Mouse (Mus musculus): ENCODE results near the gene Olfr575.

Olfr575 gene

GRCm38 (mm10) chr7:102958593-102958992 lies at the start of gene Olfr575:
Olfr575 (minus strand) TSS chr7:102958775.
- no peak for DNase-seq (ENCODE audit: low spot score)

- no peak for DNase-seq (ENCODE audit: low spot score)
Observed at GRCm38 (mm10) chr7:102989224-102989623, 30.6 kb upstream of the Olfr575 start, which contains the start of gene Olfr578. Olfr578 (minus strand) TSS chr7:102989324.

- no peak for DNase-seq (ENCODE audit: low spot score)
Observed at GRCm38 (mm10) chr7:102975843-102976242, 17.3 kb upstream of the Olfr575 start, which contains the start of gene Olfr577. Olfr577 (minus strand) TSS chr7:102975943.

GRCm38 (mm10) chr7:102974399-102974798 lies 15.8 kb upstream of the Olfr575 start:
- no peak for DNase-seq (ENCODE audit: low spot score)

- no peak for DNase-seq (ENCODE audit: low spot score)
Observed at GRCm38 (mm10) chr7:102962360-102962759, 3.8 kb upstream of the Olfr575 start, which contains the start of gene Olfr576. Olfr576 (plus strand) TSS chr7:102962660.

GRCm38 (mm10) chr7:102958137-102958536 lies 438 bp downstream of the Olfr575 start:
- no peak for DNase-seq (ENCODE audit: low spot score)

GRCm38 (mm10) chr7:102950732-102951131 lies 7.8 kb downstream of the Olfr575 start:
- DNase-seq (ENCODE audit: low spot score): no peak

- no peak for DNase-seq (ENCODE audit: low spot score)
Observed at GRCm38 (mm10) chr7:102948167-102948566, 10.4 kb downstream of the Olfr575 start, which contains the start of gene Olfr574. Olfr574 (plus strand) TSS chr7:102948467.

- no peak for DNase-seq (ENCODE audit: low spot score)
Observed at GRCm38 (mm10) chr7:102943417-102943816, 15.2 kb downstream of the Olfr575 start.

GRCm38 (mm10) chr7:102942475-102942874 lies 16.1 kb downstream of the Olfr575 start, which contains the start of gene Olfr573-ps1:
Olfr573-ps1 (minus strand) TSS chr7:102942575.
- no peak for DNase-seq (ENCODE audit: low spot score)

GRCm38 (mm10) chr7:102927105-102927504 lies 31.5 kb downstream of the Olfr575 start:
- no peak for DNase-seq (ENCODE audit: low spot score)

- DNase-seq (ENCODE audit: low spot score): no peak
Observed at GRCm38 (mm10) chr7:102924109-102924508, 34.5 kb downstream of the Olfr575 start, which contains the start of gene Olfr572. Olfr572 (plus strand) TSS chr7:102924409.

GRCm38 (mm10) chr7:102919632-102920031 lies 38.9 kb downstream of the Olfr575 start:
- no peak for DNase-seq (ENCODE audit: low spot score)

GRCm38 (mm10) chr7:102917032-102917875 lies 41.3 kb downstream of the Olfr575 start, which contains the start of gene Olfr571:
Olfr571 (minus strand) TSS chr7:102917536.
- no peak for DNase-seq (ENCODE audit: low spot score)

GRCm38 (mm10) chr7:102916405-102916804 lies 42.2 kb downstream of the Olfr575 start:
- no peak for DNase-seq (ENCODE audit: low spot score)

- DNase-seq (ENCODE audit: low spot score): no peak
Observed at GRCm38 (mm10) chr7:102915261-102915660, 43.3 kb downstream of the Olfr575 start.
